Comparison of ENCODE assay signal across 21 mouse cellular contexts in genomic region chr2:153002492-153003248, GRCm38 (mm10). TPM values are rescaled to one million over a fixed set of nuclear protein-coding genes. Genes with fewer than 3 reads are reported as not detected.
A peak's percentile ranks its signal among the peaks of the same experiment; 100 is the strongest.
DNase-seq lines count a peak whose midpoint lies in the region; ATAC-seq lines count a peak whose summit lies in the region.
"Had no signal": no experiment of that assay in that cellular context is flagged by ENCODE, and none has a peak within 500 bp of the region (broad histone marks: within the 10 kb centered on the region; RNA-seq: fewer than 3 reads in every experiment).

No protein-coding gene starts in this region.

- DNase-seq in naive thymus-derived CD4-positive, alpha-beta T cell, adult 2 months (ENCODE audit: low read depth): peak; percentile 49
- peak; percentile 47 for DNase-seq in thymus, postnatal 4 days
- no peak for DNase-seq in kidney, postnatal 36 days
- no peak for DNase-seq in heart, postnatal 10 days
- no peak for DNase-seq in gastrocnemius, postnatal 25 days
- DNase-seq: adrenal gland, adult 2 months; cerebellum, adult 9-11 months; gastrocnemius, postnatal 14 days; layer of hippocampus, postnatal 36 days; lung, adult 2 months; lung, postnatal 36 days had no signal

- intact Hi-C loops in heart, postnatal 10 days (cut with DNase I): no loop called here

- ATAC-seq in CD4-positive, CD25-positive, alpha-beta regulatory T cell, adult 4 months: peak; percentile 83
- peak; percentile 85 for ATAC-seq in granulocyte monocyte progenitor cell, adult 5-6 weeks (replicated peaks; ENCODE audit: poor library complexity, severe bottlenecking)
- ATAC-seq: intestine, embryonic 15.5 days had no signal

RNA-seq across cellular contexts. Expression of gene Pdrg1, which starts 12.6 kb away (rescaled TPM):
- 100 to 1,000 TPM; 164 to 215 TPM for polyA plus RNA-seq in CD4-positive, CD25-positive, alpha-beta regulatory T cell, adult 4 months (2017; shearing (Covaris generic))
- total RNA-seq in granulocyte monocyte progenitor cell, adult 5-6 weeks (2014; fragmentation: Nextera tagmentation): 62.9 and 67.0 TPM in 2 replicates
- 98.2 and 108 TPM in 2 replicates for total RNA-seq in granulocyte monocyte progenitor cell, adult 5-6 weeks (2017)
- 10 to 100 TPM; 74.9 to 81.3 TPM for total RNA-seq in heart, postnatal 10 days (2021)
- total RNA-seq in gastrocnemius, postnatal 25 days (2021): 10 to 100 TPM; 71.0 to 76.9 TPM

RNA-seq across cellular contexts. Expression of gene Xkr7, which starts 29.0 kb away (rescaled TPM):
- not detected for polyA plus RNA-seq in CD4-positive, CD25-positive, alpha-beta regulatory T cell, adult 4 months (2017; shearing (Covaris generic))
- not detected in 2 replicates for total RNA-seq in granulocyte monocyte progenitor cell, adult 5-6 weeks (2014; fragmentation: Nextera tagmentation)
- not detected in 2 replicates for total RNA-seq in granulocyte monocyte progenitor cell, adult 5-6 weeks (2017)
- total RNA-seq in heart, postnatal 10 days (2021): not detected
- total RNA-seq in gastrocnemius, postnatal 25 days (2021): under 1 TPM; 0.15 to 0.19 TPM
- total RNA-seq: heart, adult 8-10 months; liver, adult 2 months had no signal
- polyA plus RNA-seq: embryonic facial prominence, embryonic 13.5 days; heart, embryonic 16.5 days; kidney, embryonic 15.5 days; limb, embryonic 10.5 days; liver, adult 2 months; lung, adult 2 months had no signal

RNA-seq across cellular contexts. Expression of gene Ttll9, which starts 40.4 kb away (rescaled TPM):
- polyA plus RNA-seq in CD4-positive, CD25-positive, alpha-beta regulatory T cell, adult 4 months (2017; shearing (Covaris generic)): 1 to 10 TPM in 1 of 2 experiments, under 1 TPM in 1; 0.78 to 2.0 TPM
- total RNA-seq in granulocyte monocyte progenitor cell, adult 5-6 weeks (2014; fragmentation: Nextera tagmentation): 2.4 and 13.4 TPM in 2 replicates
- 1.7 and 2.5 TPM in 2 replicates for total RNA-seq in granulocyte monocyte progenitor cell, adult 5-6 weeks (2017)
- total RNA-seq in heart, postnatal 10 days (2021): not detected
- total RNA-seq in gastrocnemius, postnatal 25 days (2021): not detected
- total RNA-seq: gastrocnemius, postnatal 14 days; heart, adult 8-10 months; liver, adult 2 months had no signal
- polyA plus RNA-seq: small intestine, adult 2 months had no signal

RNA-seq across cellular contexts. Expression of gene Dusp15, which starts 51.2 kb away (rescaled TPM):
- polyA plus RNA-seq in CD4-positive, CD25-positive, alpha-beta regulatory T cell, adult 4 months (2017; shearing (Covaris generic)): under 1 TPM in 1 of 2 experiments, not detected in 1; 0.11 TPM
- total RNA-seq in granulocyte monocyte progenitor cell, adult 5-6 weeks (2014; fragmentation: Nextera tagmentation): not detected in 2 replicates
- not detected in 2 replicates for total RNA-seq in granulocyte monocyte progenitor cell, adult 5-6 weeks (2017)
- total RNA-seq in heart, postnatal 10 days (2021): under 1 TPM; 0.15 to 0.65 TPM
- 1 to 10 TPM; 1.1 to 1.5 TPM for total RNA-seq in gastrocnemius, postnatal 25 days (2021)
- total RNA-seq: heart, adult 8-10 months; liver, adult 2 months had no signal
- polyA plus RNA-seq: liver, adult 2 months; small intestine, adult 2 months had no signal

Comparison
In these comparisons a context has a peak if more than half of its experiments do, and no peak if none do; other contexts are left out.
1. DNase-seq: peak in naive thymus-derived CD4-positive, alpha-beta T cell, adult 2 months (single experiment) and thymus, postnatal 4 days (single experiment); none in kidney, postnatal 36 days (0 of 2), heart, postnatal 10 days (0 of 2) and gastrocnemius, postnatal 25 days (single experiment).